Mouse (Mus musculus): ENCODE data around the gene Slc22a21. TPM values are rescaled to one million over a fixed set of nuclear protein-coding genes. Genes with fewer than 3 reads are reported as not detected.

Gene Slc22a21
- polyA plus RNA-seq, 1 experiment = not detected

GRCm38 (mm10) chr11:53926303-53926702 lies 53.8 kb downstream of the Slc22a21 start:
- no peak for TF ChIP-seq POLR2A (IDR thresholded peaks at IDR 0.05; ENCODE audit: insufficient read depth, low read depth, low read length)
- 98% methylated on average over 5 of the region's 5 CpGs for WGBS
- H3K4me1 ChIP-seq (ENCODE audit: control insufficient read depth, insufficient read depth, low read length) = no peaks in the 10 kb centered on the region
- no peak overlapping the region for H3K4me3 ChIP-seq (ENCODE audit: insufficient read depth, low read depth, low read length)
- H3K27ac ChIP-seq (ENCODE audit: insufficient read depth, low read depth, low read length) = no peak overlapping the region

- TF ChIP-seq CTCF (IDR thresholded peaks at IDR 0.05; ENCODE audit: insufficient read depth, low read depth, low read length) = no peak
- no peak for TF ChIP-seq POLR2A (IDR thresholded peaks at IDR 0.05; ENCODE audit: insufficient read depth, low read depth, low read length)
- WGBS = 95% methylated on average over 4 of the region's 4 CpGs
Observed at GRCm38 (mm10) chr11:53918851-53919250, 61.3 kb downstream of the Slc22a21 start.

GRCm38 (mm10) chr11:53911011-53911410 lies 69.1 kb downstream of the Slc22a21 start:
- 89% methylated on average over 4 of the region's 4 CpGs for WGBS
- Histone ChIP-seq H3K4me1 (ENCODE audit: control insufficient read depth, insufficient read depth, low read length) (no peaks in the 10 kb centered on the region), H3K4me3 (ENCODE audit: insufficient read depth, low read depth, low read length) (no peak overlapping the region), H3K27ac (ENCODE audit: insufficient read depth, low read depth, low read length) (no peak overlapping the region)
- no peak for TF ChIP-seq CTCF (IDR thresholded peaks at IDR 0.05; ENCODE audit: insufficient read depth, low read depth, low read length)
- no peak for TF ChIP-seq POLR2A (IDR thresholded peaks at IDR 0.05; ENCODE audit: insufficient read depth, low read depth, low read length)

More at GRCm38 (mm10) chr11:53918851-53919250, 61.3 kb downstream of the Slc22a21 start:
- Histone ChIP-seq H3K4me1 (ENCODE audit: control insufficient read depth, insufficient read depth, low read length) (no peaks in the 10 kb centered on the region), H3K27ac (ENCODE audit: insufficient read depth, low read depth, low read length) (no peak overlapping the region), H3K4me3 (ENCODE audit: insufficient read depth, low read depth, low read length) (no peak overlapping the region)

GRCm38 (mm10) chr11:53908686-53909085 lies 71.4 kb downstream of the Slc22a21 start:
- whole genome bisulfite sequencing = 93% methylated on average over 8 of the region's 8 CpGs
- no peak overlapping the region for H3K4me3 ChIP-seq (ENCODE audit: insufficient read depth, low read depth, low read length)
- TF ChIP-seq POLR2A (IDR thresholded peaks at IDR 0.05; ENCODE audit: insufficient read depth, low read depth, low read length) = no peak
- TF ChIP-seq CTCF (IDR thresholded peaks at IDR 0.05; ENCODE audit: insufficient read depth, low read depth, low read length) = no peak
- no peak overlapping the region for H3K27ac ChIP-seq (ENCODE audit: insufficient read depth, low read depth, low read length)
- H3K4me1 ChIP-seq (ENCODE audit: control insufficient read depth, insufficient read depth, low read length) = no peaks in the 10 kb centered on the region

- WGBS = 85% methylated on average over 9 of the region's 9 CpGs
- TF ChIP-seq POLR2A (IDR thresholded peaks at IDR 0.05; ENCODE audit: insufficient read depth, low read depth, low read length) (no peak), CTCF (IDR thresholded peaks at IDR 0.05; ENCODE audit: insufficient read depth, low read depth, low read length) (no peak)
- Histone ChIP-seq H3K4me3 (ENCODE audit: insufficient read depth, low read depth, low read length) (no peak overlapping the region), H3K27ac (ENCODE audit: insufficient read depth, low read depth, low read length) (no peak overlapping the region), H3K4me1 (ENCODE audit: control insufficient read depth, insufficient read depth, low read length) (no peaks in the 10 kb centered on the region)
Observed at GRCm38 (mm10) chr11:53904534-53904925, 75.6 kb downstream of the Slc22a21 start.

- WGBS = 58% methylated on average over 16 of the region's 16 CpGs
- TF ChIP-seq POLR2A (IDR thresholded peaks at IDR 0.05; ENCODE audit: insufficient read depth, low read depth, low read length) (no peak), CTCF (IDR thresholded peaks at IDR 0.05; ENCODE audit: insufficient read depth, low read depth, low read length) (no peak)
- Histone ChIP-seq H3K4me1 (ENCODE audit: control insufficient read depth, insufficient read depth, low read length) (no peaks in the 10 kb centered on the region), H3K27ac (ENCODE audit: insufficient read depth, low read depth, low read length) (no peak overlapping the region), H3K4me3 (ENCODE audit: insufficient read depth, low read depth, low read length) (no peak overlapping the region)
Observed at GRCm38 (mm10) chr11:53903781-53904533, 76.2 kb downstream of the Slc22a21 start.

- 94% methylated on average over 14 of the region's 14 CpGs for WGBS
- TF ChIP-seq POLR2A (IDR thresholded peaks at IDR 0.05; ENCODE audit: insufficient read depth, low read depth, low read length) (no peak), CTCF (IDR thresholded peaks at IDR 0.05; ENCODE audit: insufficient read depth, low read depth, low read length) (no peak)
Observed at GRCm38 (mm10) chr11:53902741-53903140, 77.4 kb downstream of the Slc22a21 start.

GRCm38 (mm10) chr11:53900991-53901390 lies 79.1 kb downstream of the Slc22a21 start:
- TF ChIP-seq CTCF (IDR thresholded peaks at IDR 0.05; ENCODE audit: insufficient read depth, low read depth, low read length) (no peak), POLR2A (IDR thresholded peaks at IDR 0.05; ENCODE audit: insufficient read depth, low read depth, low read length) (no peak)
- WGBS = 83% methylated on average over 1 of the region's 1 CpGs
- no peak overlapping the region for H3K4me3 ChIP-seq (ENCODE audit: insufficient read depth, low read depth, low read length)
- H3K27ac ChIP-seq (ENCODE audit: insufficient read depth, low read depth, low read length) = no peak overlapping the region
- no peaks in the 10 kb centered on the region for H3K4me1 ChIP-seq (ENCODE audit: control insufficient read depth, insufficient read depth, low read length)

More at GRCm38 (mm10) chr11:53902741-53903140, 77.4 kb downstream of the Slc22a21 start:
- Histone ChIP-seq H3K4me1 (ENCODE audit: control insufficient read depth, insufficient read depth, low read length) (no peaks in the 10 kb centered on the region), H3K27ac (ENCODE audit: insufficient read depth, low read depth, low read length) (no peak overlapping the region), H3K4me3 (ENCODE audit: insufficient read depth, low read depth, low read length) (no peak overlapping the region)

GRCm38 (mm10) chr11:53899981-53900380 lies 80.2 kb downstream of the Slc22a21 start:
- WGBS = 73% methylated on average over 6 of the region's 6 CpGs
- Histone ChIP-seq H3K4me1 (ENCODE audit: control insufficient read depth, insufficient read depth, low read length) (no peaks in the 10 kb centered on the region), H3K27ac (ENCODE audit: insufficient read depth, low read depth, low read length) (no peak overlapping the region), H3K4me3 (ENCODE audit: insufficient read depth, low read depth, low read length) (no peak overlapping the region)
- no peak for TF ChIP-seq POLR2A (IDR thresholded peaks at IDR 0.05; ENCODE audit: insufficient read depth, low read depth, low read length)
- no peak for TF ChIP-seq CTCF (IDR thresholded peaks at IDR 0.05; ENCODE audit: insufficient read depth, low read depth, low read length)

Other genes with a start within 250 kb of the Slc22a21 start
- gene Irf1, start 210.3 kb downstream of the Slc22a21 start, polyA plus RNA-seq (2012; ENCODE audit: insufficient read depth, insufficient read length, low replicate concordance, missing spikeins) = not detected in 2 replicates
- not detected in 2 replicates for gene Gm17334, start 207.1 kb downstream of the Slc22a21 start, polyA plus RNA-seq (2012; ENCODE audit: insufficient read depth, insufficient read length, low replicate concordance, missing spikeins)
- gene Gm12216, start 121.1 kb downstream of the Slc22a21 start, polyA plus RNA-seq (2012; ENCODE audit: insufficient read depth, insufficient read length, low replicate concordance, missing spikeins) = not detected in 2 replicates
- gene Slc22a5, start 88.7 kb downstream of the Slc22a21 start, polyA plus RNA-seq (2012; ENCODE audit: insufficient read depth, insufficient read length, low replicate concordance, missing spikeins) = not detected in 2 replicates
- not detected in 2 replicates for gene Slc22a4, start 47.8 kb upstream of the Slc22a21 start, polyA plus RNA-seq (2012; ENCODE audit: insufficient read depth, insufficient read length, low replicate concordance, missing spikeins)
- gene Pdlim4, start 88.7 kb upstream of the Slc22a21 start, polyA plus RNA-seq (2012; ENCODE audit: insufficient read depth, insufficient read length, low replicate concordance, missing spikeins) = not detected in 2 replicates
- not detected in 2 replicates for gene P4ha2, start 119.8 kb upstream of the Slc22a21 start, polyA plus RNA-seq (2012; ENCODE audit: insufficient read depth, insufficient read length, low replicate concordance, missing spikeins)

Data from olfactory bulb, adult 2 months (tissue).